Mouse (Mus musculus): ENCODE measurements around the gene Rnd3.

Rnd3 gene

GRCm38 (mm10) chr2:51110271-51110670 is 38.6 kb downstream of the Rnd3 start:
- DNase-seq: no peak

- DNase-seq: no peak
Measured at GRCm38 (mm10) chr2:51108631-51109030, 40.3 kb downstream of the Rnd3 start.

- DNase-seq: no peak
Measured at GRCm38 (mm10) chr2:51101187-51101586, 47.7 kb downstream of the Rnd3 start.

GRCm38 (mm10) chr2:51099987-51100386 is 48.9 kb downstream of the Rnd3 start:
- DNase-seq: no peak

- no peak for DNase-seq
Measured at GRCm38 (mm10) chr2:51099240-51099639, 49.7 kb downstream of the Rnd3 start.

- DNase-seq: no peak
Measured at GRCm38 (mm10) chr2:51090688-51091087, 58.2 kb downstream of the Rnd3 start.

GRCm38 (mm10) chr2:51090049-51090448 is 58.9 kb downstream of the Rnd3 start:
- DNase-seq: no peak

- DNase-seq: no peak
Measured at GRCm38 (mm10) chr2:51088843-51089573, 59.9 kb downstream of the Rnd3 start.

- no peak for DNase-seq
Measured at GRCm38 (mm10) chr2:51088123-51088453, 60.8 kb downstream of the Rnd3 start.

GRCm38 (mm10) chr2:51087307-51088122 is 61.4 kb downstream of the Rnd3 start:
- no peak for DNase-seq

- no peak for DNase-seq
Measured at GRCm38 (mm10) chr2:51085155-51085554, 63.8 kb downstream of the Rnd3 start.

GRCm38 (mm10) chr2:51082714-51083351 is 66.1 kb downstream of the Rnd3 start:
- no peak for DNase-seq

Measured in cerebellum, adult 11 months (tissue).